Mouse (Mus musculus) cerebellum, adult 11-12 months (tissue): ENCODE data around the gene Ly6g5b.

Experiments
- DNase-seq: peaks from one replicate; pipeline ENCODE4 v3.0.0; 2022

Gene Ly6g5b

GRCm38 (mm10) chr17:35104079-35104478, 11.1 kb downstream of the Ly6g5b start:
- DNase-seq = no peak

DNA sequence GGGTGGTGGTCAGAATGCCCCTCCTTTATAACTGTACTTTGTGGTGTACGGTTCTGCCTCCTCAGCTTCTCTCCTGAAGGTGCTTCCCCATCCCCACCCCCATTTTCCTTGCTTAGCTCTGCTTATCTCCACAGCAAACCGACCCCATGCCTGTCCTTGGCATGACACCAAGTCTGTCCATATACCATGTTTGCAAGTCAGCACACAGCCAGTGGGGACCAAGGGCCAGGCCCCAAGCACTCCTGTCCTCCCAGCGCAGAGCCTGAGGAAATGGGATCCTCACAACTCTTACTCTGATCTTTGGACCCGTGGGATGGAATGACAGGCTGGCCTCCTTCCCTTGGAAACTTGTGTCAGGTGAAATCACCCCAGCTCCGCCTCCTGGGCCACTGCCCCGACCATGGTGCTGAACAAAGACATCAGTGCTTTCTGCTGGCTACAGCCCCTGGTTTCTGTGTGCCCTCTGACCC, 12.0 kb downstream of the Ly6g5b start:
- no peak for DNase-seq

GRCm38 (mm10) chr17:35102299-35102698, 12.9 kb downstream of the Ly6g5b start:
- no peak for DNase-seq

GRCm38 (mm10) chr17:35101161-35101560, 14.1 kb downstream of the Ly6g5b start:
- DNase-seq = no peak

GRCm38 (mm10) chr17:35100196-35100765, 14.9 kb downstream of the Ly6g5b start:
- DNase-seq = no peak

GRCm38 (mm10) chr17:35097164-35097655, 18.0 kb downstream of the Ly6g5b start:
- DNase-seq = peak; percentile 76

- DNase-seq = peak; percentile 68
Observed at GRCm38 (mm10) chr17:35096597-35096996, 18.6 kb downstream of the Ly6g5b start.

DNA sequence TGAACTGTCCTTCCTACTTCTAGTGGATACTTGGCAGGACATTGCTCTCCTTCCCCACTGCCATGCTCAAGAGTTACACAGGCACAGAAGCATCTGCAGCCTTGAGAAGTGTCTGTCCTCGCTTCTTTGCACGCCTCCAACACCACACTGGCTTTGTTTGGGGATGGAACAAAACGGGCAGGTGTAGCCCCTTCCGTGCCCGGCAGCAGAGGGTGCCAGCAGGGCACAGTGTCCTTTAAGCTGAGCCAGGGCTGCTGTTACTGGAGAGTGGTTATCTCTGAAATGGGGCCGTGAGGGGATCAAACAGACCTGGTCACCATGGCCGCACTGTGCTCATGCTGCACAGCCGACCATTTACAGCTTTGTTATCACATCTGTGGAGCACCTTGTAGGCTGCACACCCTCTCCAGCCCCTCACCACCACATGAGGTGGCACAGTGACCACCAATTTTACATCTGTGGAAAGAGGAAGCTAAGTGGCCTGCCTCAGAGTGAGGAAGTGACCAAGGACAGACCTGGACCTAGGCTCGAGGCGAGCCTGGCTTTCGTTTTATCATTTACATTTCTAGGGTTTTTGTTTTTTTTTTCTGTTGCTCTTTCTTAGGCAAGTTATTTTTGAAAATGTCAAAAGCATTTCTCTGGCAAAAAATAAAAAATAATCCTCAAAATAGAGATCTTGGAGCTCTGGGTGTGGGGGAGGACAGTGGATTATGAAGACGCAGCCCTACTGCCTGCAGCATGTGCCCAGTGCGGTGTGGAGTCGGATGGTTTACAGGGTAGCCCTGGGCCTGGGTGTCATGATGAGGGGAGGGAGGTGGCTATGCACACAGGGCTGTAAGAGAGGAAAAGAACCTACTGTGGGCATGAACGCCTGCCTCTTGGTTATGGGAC, 20.5 kb downstream of the Ly6g5b start:
- DNase-seq = no peak

GRCm38 (mm10) chr17:35092403-35093198, 22.6 kb downstream of the Ly6g5b start:
- DNase-seq = no peak

- peak; percentile 96 for DNase-seq
Observed at GRCm38 (mm10) chr17:35090166-35090932, 24.9 kb downstream of the Ly6g5b start.

DNA sequence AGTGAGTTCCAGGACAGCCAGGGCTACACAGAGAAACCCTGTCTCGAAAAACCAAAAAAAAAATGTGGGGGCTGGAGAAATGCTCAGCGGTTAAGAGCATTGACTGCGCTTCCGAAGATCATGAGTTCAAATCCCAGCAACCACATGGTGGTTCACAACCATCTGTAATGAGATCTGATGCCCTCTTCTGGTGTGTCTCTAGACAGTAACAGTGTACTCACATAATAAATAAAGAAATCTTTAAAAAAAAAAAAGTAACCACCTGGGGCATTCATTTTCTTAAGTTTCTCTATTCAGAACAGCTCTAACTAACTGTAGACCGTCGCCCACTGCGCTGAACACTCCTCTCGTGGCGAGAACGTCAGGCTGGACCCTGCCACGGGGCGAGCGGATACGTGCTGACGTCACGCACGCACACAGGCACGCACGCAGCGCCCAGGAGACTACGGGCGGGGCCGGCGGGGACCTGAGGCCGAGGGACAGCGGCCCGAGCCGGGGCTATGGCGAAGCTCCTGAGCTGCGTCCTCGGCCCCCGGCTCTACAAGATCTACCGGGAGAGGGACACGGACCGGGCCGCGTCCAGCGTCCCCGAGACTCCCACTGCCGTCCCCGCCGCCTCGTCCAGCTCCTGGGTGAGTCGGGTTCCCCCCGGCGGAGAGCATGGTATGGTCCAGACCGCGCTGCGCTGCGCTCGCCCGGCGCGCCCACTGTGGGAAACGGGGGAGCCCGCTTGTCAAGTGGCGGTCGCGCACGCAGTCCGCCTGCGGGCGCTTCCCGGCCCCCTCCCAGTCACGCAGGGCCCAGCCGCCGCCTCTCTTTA, 26.2 kb downstream of the Ly6g5b start, which contains the start of gene Abhd16a:
TSS of gene Abhd16a (plus strand) at position 439 of the 820 bp plus-strand sequence.
- DNase-seq = peak; percentile 96

- DNase-seq = no peak
Observed at GRCm38 (mm10) chr17:35088151-35088550, 27.1 kb downstream of the Ly6g5b start.

DNA sequence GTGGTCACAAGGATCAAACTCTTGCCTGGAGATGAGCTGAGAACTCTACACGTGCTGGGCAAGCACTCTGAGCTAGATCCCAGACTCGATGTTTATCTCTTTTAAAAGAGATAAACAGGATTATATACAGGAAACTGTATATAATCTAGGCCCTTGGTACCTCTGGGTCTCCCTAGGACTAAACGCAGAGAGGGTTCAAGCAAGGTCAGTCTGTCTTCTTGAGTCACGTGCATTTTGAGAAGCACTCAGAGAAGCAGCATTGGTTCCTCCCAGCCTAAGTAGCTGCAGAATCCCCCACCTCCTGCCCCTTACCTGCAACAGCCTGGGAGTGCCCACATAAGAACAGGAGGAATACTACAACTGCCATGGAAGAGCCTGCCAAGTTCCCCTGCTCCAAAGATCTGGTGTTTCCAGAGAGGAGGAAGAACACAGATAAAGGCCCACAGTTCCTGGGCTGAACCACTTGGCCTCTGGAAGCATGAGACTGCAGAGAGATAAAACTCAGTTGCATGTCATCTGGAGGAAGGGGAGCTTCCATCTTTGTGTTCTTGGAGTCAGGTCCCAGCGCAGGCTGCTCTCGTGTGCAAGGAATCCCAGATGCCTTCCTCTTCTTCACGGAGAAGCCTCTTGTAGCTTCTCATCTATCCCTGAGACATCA, 29.9 kb downstream of the Ly6g5b start, which contains the start of gene Ly6g6f:
TSS of gene Ly6g6f (minus strand) at position 403 of the 658 bp plus-strand sequence.
- no peak for DNase-seq

GRCm38 (mm10) chr17:35083929-35084497, 31.2 kb downstream of the Ly6g5b start:
- DNase-seq = no peak

DNA sequence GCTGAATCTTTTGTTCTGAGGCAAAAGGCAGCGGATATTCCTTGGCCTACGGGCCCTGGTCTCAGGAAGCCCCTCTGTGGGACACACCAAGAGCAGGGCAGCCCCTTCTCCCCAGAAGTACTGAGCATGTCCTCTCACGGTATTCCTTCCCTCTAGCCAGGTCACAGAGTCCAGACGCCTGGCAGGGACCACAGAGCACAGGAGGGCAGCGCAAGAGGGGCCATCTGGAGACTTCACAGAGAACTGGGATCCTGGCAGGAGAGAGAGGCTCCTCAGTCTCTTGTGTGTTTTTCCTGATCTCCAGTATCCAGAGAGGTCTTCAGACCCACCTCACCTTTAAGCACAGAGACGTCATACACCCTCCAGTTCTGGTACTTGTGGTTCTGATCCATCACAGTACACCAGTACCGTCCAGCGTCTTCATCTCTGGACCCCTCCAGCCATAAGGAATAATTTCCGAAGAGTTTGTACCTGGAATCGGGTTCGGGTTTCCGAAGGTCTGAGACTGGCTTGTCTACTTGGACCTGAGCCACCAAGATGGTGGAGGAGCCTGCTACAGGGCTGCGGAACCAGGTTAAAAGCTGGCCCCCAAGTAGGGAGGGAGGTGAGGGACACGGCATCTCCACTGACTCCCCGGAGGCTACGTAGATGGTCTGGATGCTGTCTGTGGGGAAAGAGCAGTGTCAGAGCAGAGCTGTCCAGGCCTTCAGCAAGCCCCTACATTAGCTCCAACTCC, 32.2 kb downstream of the Ly6g5b start:
- peak; percentile 86 for DNase-seq

- DNase-seq = no peak
Observed at GRCm38 (mm10) chr17:35080710-35081109, 34.5 kb downstream of the Ly6g5b start.

DNA sequence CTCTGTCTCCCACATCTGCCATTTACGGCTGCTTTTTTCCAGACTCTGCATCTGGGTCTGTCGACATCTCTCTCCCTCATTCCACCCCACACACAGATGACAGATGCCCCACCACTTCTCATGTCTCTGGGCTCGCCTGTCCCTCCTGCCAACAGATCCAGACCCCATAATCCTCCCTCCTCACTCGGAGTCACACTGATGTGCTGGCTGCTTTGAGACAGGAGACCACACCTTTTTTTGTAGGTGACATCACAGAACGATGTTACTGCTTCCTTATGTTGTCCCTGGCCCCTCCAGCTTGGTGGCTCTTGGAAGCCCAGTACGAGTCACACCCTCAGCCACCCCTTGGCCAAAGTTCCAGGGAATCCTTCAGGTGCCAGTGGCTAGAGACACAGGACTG, 35.0 kb downstream of the Ly6g5b start:
- DNase-seq = no peak

- DNase-seq = no peak
Observed at GRCm38 (mm10) chr17:35079778-35080177, 35.5 kb downstream of the Ly6g5b start.

- peak; percentile 68 for DNase-seq
Observed at GRCm38 (mm10) chr17:35077786-35078233, 37.4 kb downstream of the Ly6g5b start, which contains the start of gene Ly6g6d. Gene Ly6g6d (minus strand): TSS chr17:35078065.
